Mouse (Mus musculus) CD4-positive naive resting alpha-beta T cell, adult 76 days (primary cell): Measurements from ENCODE around the gene Nid1. TPM values are rescaled to one million over a fixed set of nuclear protein-coding genes. Genes with fewer than 3 reads are reported as not detected.

ENCODE experiments used
- total RNA-seq: library from RNA; stranded (reverse); gene quantifications from one replicate; pipeline ENCODE4 v1.2.4, GENCODE M21; 2023

Nid1 gene
- 2.1 TPM for total RNA-seq

DNA sequence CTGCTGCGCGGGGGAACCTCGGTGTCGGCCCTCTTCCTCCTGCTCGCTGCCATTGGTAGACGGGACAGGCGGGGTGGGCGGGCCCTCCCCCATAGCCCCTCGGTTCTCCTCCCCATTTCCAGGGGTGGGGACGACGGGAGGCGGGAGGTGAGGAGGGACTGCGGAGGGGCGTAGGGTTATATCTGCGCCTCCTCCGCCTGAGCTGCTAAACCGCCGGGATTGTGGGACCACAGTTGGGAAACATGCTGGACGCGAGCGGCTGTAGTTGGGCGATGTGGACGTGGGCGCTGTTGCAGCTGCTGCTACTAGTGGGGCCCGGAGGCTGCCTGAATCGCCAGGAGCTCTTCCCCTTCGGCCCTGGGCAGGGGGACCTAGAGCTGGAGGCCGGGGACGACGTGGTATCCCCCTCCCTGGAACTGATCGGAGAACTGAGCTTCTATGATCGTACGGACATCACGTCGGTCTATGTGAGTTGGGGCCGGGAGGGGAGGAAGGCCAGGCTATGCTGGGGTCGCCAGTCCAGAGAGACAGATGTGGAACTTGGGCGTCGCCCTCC lies at the start of gene Nid1:
Gene Nid1, plus strand, starts transcription at position 92 of the 556 bp plus-strand sequence.

DNA sequence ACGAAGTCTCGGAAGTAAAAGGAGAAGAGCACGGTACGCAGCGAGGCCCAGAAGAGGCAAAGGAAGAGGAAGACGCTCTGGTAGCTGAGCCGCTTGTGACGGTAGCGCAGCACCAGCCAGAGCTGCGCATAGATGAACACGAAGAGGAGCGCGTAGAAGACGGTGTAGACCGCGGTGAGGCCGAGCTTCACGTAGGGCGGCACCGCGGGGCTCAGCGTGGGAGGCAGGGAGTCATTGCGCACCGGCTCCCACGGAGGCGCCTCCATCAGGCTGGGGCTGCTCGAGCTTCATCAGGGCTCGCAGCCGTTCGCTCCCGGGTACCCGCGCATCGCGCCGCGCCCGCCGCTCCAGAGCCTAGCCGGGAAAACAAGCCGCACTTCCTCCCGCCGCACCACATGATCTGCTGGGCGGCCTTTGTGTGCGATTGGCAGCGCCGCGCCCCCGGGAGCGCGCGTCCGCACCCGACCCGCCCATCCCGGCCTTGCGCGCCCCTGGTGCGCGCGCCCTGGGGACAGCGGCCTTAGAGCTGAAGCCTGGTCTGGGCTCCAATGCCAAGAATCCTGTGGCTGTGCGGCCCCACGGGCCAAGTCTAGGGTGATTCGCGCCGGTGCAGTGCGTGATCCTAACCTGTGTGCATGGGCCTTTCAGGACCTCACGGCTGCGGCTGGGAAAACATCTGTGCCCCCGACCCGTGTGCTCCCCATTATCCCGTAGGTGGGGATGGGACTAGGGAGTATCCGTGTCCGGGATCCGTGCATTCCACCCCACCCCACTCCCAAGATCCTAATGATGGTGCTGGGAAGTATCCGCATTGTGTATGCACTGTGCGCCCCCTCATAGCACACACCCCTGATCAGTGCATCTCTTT lies 43.9 kb upstream of the Nid1 start, which contains the start of gene Gpr137b:
Gene Gpr137b, minus strand, starts transcription at position 787 of the 868 bp plus-strand sequence.

Other genes with a start within 250 kb of the Nid1 start
- 9.0 TPM for gene Gpr137b, start 43.5 kb upstream of the Nid1 start, total RNA-seq
- 83.9 TPM for gene Lyst, start 152.8 kb downstream of the Nid1 start, total RNA-seq